Mouse (Mus musculus): Measurements from ENCODE around the gene Fxr2. TPM values are rescaled to one million over a fixed set of nuclear protein-coding genes. Genes with fewer than 3 reads are reported as not detected.
A peak's percentile ranks its signal among the peaks of the same experiment; 100 is the strongest.

Gene Fxr2
- total RNA-seq (2014; rRNA removed): 76.6 and 84.1 TPM in 2 replicates
- polyA plus RNA-seq (2015; fragmentation: Nextera tagmentation; extraction: Ambion mirVana): 22.5 and 27.2 TPM in 2 replicates

DNA sequence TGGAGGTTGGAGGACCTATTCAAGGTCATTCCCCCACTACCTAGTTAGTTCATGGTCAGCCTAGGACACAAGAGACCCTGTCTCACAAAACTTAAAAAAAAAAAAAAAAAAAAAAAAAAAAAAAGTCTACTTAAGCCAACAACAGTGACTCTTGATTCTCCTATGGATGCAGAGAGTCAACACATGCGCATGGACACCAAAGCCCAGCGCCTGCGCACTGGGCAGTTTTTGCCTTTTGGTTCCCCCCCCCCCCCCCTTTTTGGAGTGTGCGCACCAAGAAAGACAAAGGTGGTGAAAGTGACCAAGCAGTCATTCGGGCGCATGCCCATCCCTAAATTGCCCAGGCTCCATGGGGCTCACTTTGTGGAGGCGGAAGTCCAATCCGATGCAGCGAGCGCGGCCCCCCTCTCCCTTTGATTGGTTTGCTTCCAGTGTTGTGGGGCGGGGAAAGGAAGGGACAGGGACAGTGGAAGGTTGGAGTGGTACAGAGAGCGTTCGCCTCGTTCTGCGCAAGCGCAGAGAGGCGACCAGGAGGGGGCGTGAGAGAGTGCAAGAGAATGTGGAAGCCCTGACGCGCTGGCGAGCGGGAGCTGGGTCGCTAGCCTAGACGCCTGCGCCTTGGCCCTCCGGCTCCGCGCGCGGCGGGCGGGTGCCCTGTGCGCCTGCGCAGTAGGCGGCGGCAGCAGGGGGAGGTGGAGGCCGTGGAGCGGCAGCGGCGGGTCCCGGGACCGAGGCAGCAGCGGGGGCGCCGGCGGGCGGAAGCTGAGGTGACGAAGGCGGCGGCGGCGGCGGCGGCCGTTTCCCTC, at the start of gene Fxr2:
Fxr2 (plus strand) TSS at position 707 of the 806 bp plus-strand sequence.
- peak within 1 kb of the TSS; percentile 94 for H3K4me3 ChIP-seq (ENCODE audit: low read depth, low read length)
- no peaks in the 10 kb centered on the region for H3K36me3 ChIP-seq (ENCODE audit: insufficient read depth, low read length)
- ATAC-seq (ENCODE audit: low FRiP score) (peak; percentile 99), DNase-seq (ENCODE audit: low spot score) (peak; percentile 100)
- 0% methylated on average over 32 of the region's 56 CpGs for WGBS
- H3K9me3 ChIP-seq (ENCODE audit: low read length): no peaks in the 10 kb centered on the region
- peak within 1 kb of the TSS; percentile 98 for H3K9ac ChIP-seq (replicated peaks; ENCODE audit: low read length, poor library complexity, severe bottlenecking)
- peak within 1 kb of the TSS; percentile 55 for H3K4me2 ChIP-seq (ENCODE audit: low read depth, low read length, poor library complexity, severe bottlenecking)
- peak; percentile 90 for TF ChIP-seq CTCF (IDR thresholded peaks at IDR 0.05)
- H3K4me1 ChIP-seq (ENCODE audit: insufficient read depth, low read length): no peaks in the 10 kb centered on the region
- H3K27me3 ChIP-seq (ENCODE audit: insufficient read depth, low read length): no peaks in the 10 kb centered on the region
- H3K27ac ChIP-seq (ENCODE audit: low read depth, low read length): peak within 1 kb of the TSS; percentile 89

GRCm38 (mm10) chr11:69584008-69584407, 48.8 kb upstream of the Fxr2 start:
- DNase-seq (ENCODE audit: low spot score) (no peak), ATAC-seq (ENCODE audit: low FRiP score) (no peak)
- no peaks in the 10 kb centered on the region for H3K9me3 ChIP-seq (ENCODE audit: low read length)
- no peak for TF ChIP-seq CTCF (IDR thresholded peaks at IDR 0.05)
- no peak overlapping the region for H3K4me2 ChIP-seq (ENCODE audit: low read depth, low read length, poor library complexity, severe bottlenecking)
- WGBS: 85% methylated on average over 7 of the region's 7 CpGs
- H3K9ac ChIP-seq (replicated peaks; ENCODE audit: low read length, poor library complexity, severe bottlenecking): no peak overlapping the region
- no peak overlapping the region for H3K4me3 ChIP-seq (ENCODE audit: low read depth, low read length)
- no peak overlapping the region for H3K27ac ChIP-seq (ENCODE audit: low read depth, low read length)
- peaks cover 16% of the 10 kb centered on the region for H3K36me3 ChIP-seq (ENCODE audit: insufficient read depth, low read length)
- H3K27me3 ChIP-seq (ENCODE audit: insufficient read depth, low read length): no peaks in the 10 kb centered on the region
- no peaks in the 10 kb centered on the region for H3K4me1 ChIP-seq (ENCODE audit: insufficient read depth, low read length)

DNA sequence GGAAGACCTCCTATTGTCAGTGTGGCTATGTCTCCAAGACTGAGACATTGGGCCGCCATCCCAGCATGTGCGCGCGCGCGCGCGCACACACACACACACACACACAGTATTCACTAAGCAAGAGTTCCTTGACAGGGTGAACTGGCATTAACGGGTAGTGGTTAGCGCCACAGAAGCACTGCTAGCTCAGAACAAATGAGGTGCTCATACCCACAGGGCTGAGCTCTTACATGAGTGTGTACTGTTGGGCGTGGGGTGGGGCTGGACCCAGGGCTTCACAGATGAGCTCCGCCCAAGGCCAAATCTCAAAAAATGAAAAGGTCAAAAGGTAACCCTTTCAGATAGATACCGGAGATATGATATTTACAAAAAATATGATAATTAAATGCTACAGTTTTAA, 47.9 kb upstream of the Fxr2 start:
- WGBS: 97% methylated on average over 13 of the region's 13 CpGs
- DNase-seq (ENCODE audit: low spot score): no peak
- ATAC-seq (ENCODE audit: low FRiP score): no peak
- Histone ChIP-seq H3K9ac (replicated peaks; ENCODE audit: low read length, poor library complexity, severe bottlenecking) (no peak overlapping the region), H3K9me3 (ENCODE audit: low read length) (no peaks in the 10 kb centered on the region), H3K27me3 (ENCODE audit: insufficient read depth, low read length) (no peaks in the 10 kb centered on the region), H3K4me1 (ENCODE audit: insufficient read depth, low read length) (no peaks in the 10 kb centered on the region), H3K4me2 (ENCODE audit: low read depth, low read length, poor library complexity, severe bottlenecking) (no peak overlapping the region), H3K4me3 (ENCODE audit: low read depth, low read length) (no peak overlapping the region), H3K27ac (ENCODE audit: low read depth, low read length) (no peak overlapping the region), H3K36me3 (ENCODE audit: insufficient read depth, low read length) (peaks cover 26% of the 10 kb centered on the region)
- no peak for TF ChIP-seq CTCF (IDR thresholded peaks at IDR 0.05)

DNA sequence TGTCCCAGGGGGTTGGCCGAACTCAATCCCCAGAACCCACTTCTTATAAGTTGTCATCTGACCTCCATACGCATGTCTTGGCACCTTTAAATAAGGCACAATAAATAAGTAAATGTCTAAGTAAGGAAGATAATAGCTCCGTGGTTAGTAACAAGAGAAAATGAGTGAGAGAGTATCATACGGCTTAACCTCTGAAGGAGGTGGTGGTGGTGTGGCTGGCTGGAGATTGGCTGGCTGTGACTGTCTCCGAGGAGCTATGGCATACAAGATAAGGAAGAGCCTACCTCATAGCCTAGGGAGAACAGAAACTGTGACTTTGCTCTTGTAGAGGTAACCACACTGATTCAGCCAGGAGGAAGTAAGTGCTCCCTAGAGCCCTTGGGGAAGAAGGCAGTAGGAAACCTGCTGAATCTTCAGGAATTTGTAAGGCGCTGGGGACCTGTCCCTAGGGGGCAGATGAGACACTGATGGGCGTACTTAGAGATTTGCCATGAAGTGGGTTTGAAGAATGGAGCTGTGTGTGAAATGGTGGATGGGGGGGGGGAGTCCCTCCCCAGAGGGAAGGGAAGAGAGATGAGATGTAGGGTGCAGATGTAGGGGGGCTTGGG, 47.0 kb upstream of the Fxr2 start:
- Histone ChIP-seq H3K4me3 (ENCODE audit: low read depth, low read length) (no peak overlapping the region), H3K4me1 (ENCODE audit: insufficient read depth, low read length) (no peaks in the 10 kb centered on the region), H3K27ac (ENCODE audit: low read depth, low read length) (no peak overlapping the region), H3K27me3 (ENCODE audit: insufficient read depth, low read length) (no peaks in the 10 kb centered on the region), H3K4me2 (ENCODE audit: low read depth, low read length, poor library complexity, severe bottlenecking) (no peak overlapping the region), H3K9me3 (ENCODE audit: low read length) (no peaks in the 10 kb centered on the region), H3K36me3 (ENCODE audit: insufficient read depth, low read length) (peaks cover 32% of the 10 kb centered on the region), H3K9ac (replicated peaks; ENCODE audit: low read length, poor library complexity, severe bottlenecking) (no peak overlapping the region)
- no peak for TF ChIP-seq CTCF (IDR thresholded peaks at IDR 0.05)
- whole genome bisulfite sequencing: 83% methylated on average over 7 of the region's 7 CpGs
- ATAC-seq (ENCODE audit: low FRiP score): no peak
- DNase-seq (ENCODE audit: low spot score): no peak

DNA sequence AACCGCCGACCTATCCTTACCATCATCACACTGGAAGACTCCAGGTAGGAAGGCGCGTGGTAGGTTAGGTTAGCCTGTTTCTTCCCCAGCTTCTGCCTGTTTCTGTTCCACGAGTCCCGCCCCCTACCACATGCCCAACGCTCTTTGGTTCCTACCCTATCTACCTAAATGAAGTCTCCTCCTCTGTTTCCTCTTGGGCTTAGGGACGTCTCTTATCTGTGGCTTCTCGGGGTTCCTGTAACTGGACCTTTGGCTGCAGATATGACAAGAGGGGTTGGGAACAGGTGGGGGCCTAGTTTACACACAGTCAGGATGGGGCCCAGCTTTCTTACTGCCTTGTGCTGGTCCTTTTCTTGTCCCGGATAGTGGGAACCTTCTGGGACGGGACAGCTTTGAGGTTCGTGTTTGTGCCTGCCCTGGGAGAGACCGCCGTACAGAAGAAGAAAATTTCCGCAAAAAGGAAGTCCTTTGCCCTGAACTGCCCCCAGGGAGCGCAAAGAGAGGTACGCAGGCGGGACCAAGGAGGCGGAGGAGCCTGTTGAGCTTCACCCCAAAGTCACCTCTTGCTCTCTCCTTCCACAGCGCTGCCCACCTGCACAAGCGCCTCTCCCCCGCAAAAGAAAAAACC, 43.5 kb upstream of the Fxr2 start:
- Histone ChIP-seq H3K9me3 (ENCODE audit: low read length) (no peaks in the 10 kb centered on the region), H3K4me2 (ENCODE audit: low read depth, low read length, poor library complexity, severe bottlenecking) (no peak overlapping the region), H3K9ac (replicated peaks; ENCODE audit: low read length, poor library complexity, severe bottlenecking) (no peak overlapping the region), H3K27ac (ENCODE audit: low read depth, low read length) (no peak overlapping the region), H3K27me3 (ENCODE audit: insufficient read depth, low read length) (no peaks in the 10 kb centered on the region), H3K4me3 (ENCODE audit: low read depth, low read length) (no peak overlapping the region), H3K4me1 (ENCODE audit: insufficient read depth, low read length) (no peaks in the 10 kb centered on the region), H3K36me3 (ENCODE audit: insufficient read depth, low read length) (peaks cover 37% of the 10 kb centered on the region)
- ATAC-seq (ENCODE audit: low FRiP score): no peak
- 96% methylated on average over 22 of the region's 22 CpGs for WGBS
- no peak for TF ChIP-seq CTCF (IDR thresholded peaks at IDR 0.05)
- DNase-seq (ENCODE audit: low spot score): no peak

DNA sequence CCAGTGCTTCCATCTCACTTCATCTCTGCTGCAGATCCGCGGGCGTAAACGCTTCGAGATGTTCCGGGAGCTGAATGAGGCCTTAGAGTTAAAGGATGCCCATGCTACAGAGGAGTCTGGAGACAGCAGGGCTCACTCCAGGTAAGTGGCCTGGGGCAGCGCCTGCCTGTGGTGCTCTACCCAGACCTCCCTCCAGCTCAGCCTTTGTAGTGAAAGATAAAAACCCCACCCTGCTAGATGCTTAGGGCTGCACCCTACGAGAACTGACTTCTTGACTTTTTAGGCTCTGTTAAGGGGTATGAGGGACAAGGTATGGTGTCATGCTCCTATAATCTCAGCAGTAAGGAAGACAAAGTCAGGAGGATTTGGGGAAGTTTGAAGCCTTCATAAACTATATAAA, 42.2 kb upstream of the Fxr2 start:
- no peak overlapping the region for H3K9ac ChIP-seq (replicated peaks; ENCODE audit: low read length, poor library complexity, severe bottlenecking)
- no peak for DNase-seq (ENCODE audit: low spot score)
- H3K27me3 ChIP-seq (ENCODE audit: insufficient read depth, low read length): no peaks in the 10 kb centered on the region
- no peak overlapping the region for H3K27ac ChIP-seq (ENCODE audit: low read depth, low read length)
- H3K4me1 ChIP-seq (ENCODE audit: insufficient read depth, low read length): no peaks in the 10 kb centered on the region
- TF ChIP-seq CTCF (IDR thresholded peaks at IDR 0.05): no peak
- 95% methylated on average over 8 of the region's 8 CpGs for WGBS
- no peak for ATAC-seq (ENCODE audit: low FRiP score)
- no peaks in the 10 kb centered on the region for H3K9me3 ChIP-seq (ENCODE audit: low read length)
- no peak overlapping the region for H3K4me2 ChIP-seq (ENCODE audit: low read depth, low read length, poor library complexity, severe bottlenecking)
- peaks cover 41% of the 10 kb centered on the region for H3K36me3 ChIP-seq (ENCODE audit: insufficient read depth, low read length)
- no peak overlapping the region for H3K4me3 ChIP-seq (ENCODE audit: low read depth, low read length)

Measured in midbrain, postnatal 0 days (tissue).